Mouse (Mus musculus) heart, postnatal 14 days (tissue): ENCODE measurements at regions not wholly inside any gene's neighbourhood (a gene's known extent, or its start where the extent isn't known, plus 50 kb on each side); places are given as distances from the start of the nearest gene placed in this dataset.
"Not testable (repeated sequence)": the region's sequence is repeated elsewhere in the genome, so short reads cannot be mapped to it uniquely, and the experiment has no call there.

Source experiments
- DNase-seq, 2 experiments: peaks; one replicate each; pipeline ENCODE4 v3.0.0; 2021 to 2022
- intact Hi-C: fragments of 180-260 bp; cut with DNase I; formaldehyde crosslinking; loops from one replicate; pipeline ENCODE4 v1.15.1; 2025

- peak; percentile 73 to 82 for DNase-seq
- intact Hi-C loops = loop anchor here (1.0 to 10.0 kb wide), 3 partner anchors 146 to 548 kb away; no protein-coding TSS in a partner anchor
These were observed 293.1 kb upstream of the Slc7a14 start for GRCm38 (mm10) chr3:31603237-31603636.

GRCm38 (mm10) chr3:31596581-31596980 lies 286.4 kb upstream of the Slc7a14 start:
- intact Hi-C loops, DNase-seq: not testable (repeated sequence)

- intact Hi-C loops = no loop called here
- peak; percentile 3 to 6 for DNase-seq
These were observed 275.8 kb upstream of the Slc7a14 start for GRCm38 (mm10) chr3:31585971-31586370.

GRCm38 (mm10) chr3:31573849-31574248 lies 263.7 kb upstream of the Slc7a14 start:
- DNase-seq = no peak
- intact Hi-C loops = no loop called here
